Mouse (Mus musculus) midbrain, embryonic 11.5 days (tissue): ENCODE data around the gene Gpx1. TPM values are rescaled to one million over a fixed set of nuclear protein-coding genes. Genes with fewer than 3 reads are reported as not detected.

ENCODE experiments used
- ATAC-seq: fragments of 200-750 bp; cut with Nextera tagmentation; 2 replicates; pipeline ENCODE4 v1.8.0; 2017; ENCODE audit warnings: moderate TSS enrichment, moderate library complexity; ENCODE audit not compliant: low FRiP score
- DNase-seq: peaks from one replicate; pipeline ENCODE4 v3.0.0; 2015; ENCODE audit warnings: low spot score; ENCODE audit errors: missing footprints
- H3K27ac ChIP-seq: fragments of 300-500 bp; sonication (generic); 2 replicates; pipeline ENCODE4 v1.5.1; 2014; ENCODE audit warnings: low read depth, low read length
- H3K27me3 ChIP-seq: fragments of 300-500 bp; sonication (generic); 2 replicates; pipeline ENCODE4 v1.6.1; 2014; ENCODE audit warnings: mild to moderate bottlenecking, low read length, moderate library complexity, mixed read lengths; ENCODE audit not compliant: control insufficient read depth, insufficient read depth
- H3K36me3 ChIP-seq: fragments of 300-500 bp; sonication (generic); 2 replicates; pipeline ENCODE4 v1.6.1; 2014; ENCODE audit warnings: mild to moderate bottlenecking, low read length, moderate library complexity, mixed read lengths; ENCODE audit not compliant: control insufficient read depth, insufficient read depth
- H3K4me1 ChIP-seq: fragments of 300-500 bp; sonication (generic); 2 replicates; pipeline ENCODE4 v1.6.1; 2014; ENCODE audit warnings: low read length; ENCODE audit not compliant: control insufficient read depth, insufficient read depth
- H3K4me2 ChIP-seq: fragments of 300-500 bp; sonication (generic); 2 replicates; pipeline ENCODE4 v1.6.1; 2014; ENCODE audit warnings: mild to moderate bottlenecking, moderate library complexity
- H3K4me3 ChIP-seq: fragments of 300-500 bp; sonication (generic); 2 replicates; pipeline ENCODE4 v1.5.1; 2014; ENCODE audit warnings: low read depth, low read length
- H3K9ac ChIP-seq: fragments of 300-500 bp; sonication (generic); 2 replicates; pipeline ENCODE4 v1.6.1; 2014; ENCODE audit warnings: low read length
- H3K9me3 ChIP-seq: fragments of 300-500 bp; sonication (generic); 2 replicates; pipeline ENCODE4 v1.6.1; 2016; ENCODE audit warnings: low read length; ENCODE audit not compliant: control insufficient read depth
- WGBS: fragments of 180-500 bp; shearing (Covaris S2); extraction: QIAGEN DNeasy Blood & Tissue Kit; methylation state at CpG from one replicate; pipeline ENCODE4 v1.1.7; 2014; 5-methylcytosine and 5-hydroxymethylcytosine counted together
- polyA plus RNA-seq: library from polyadenylated mRNA; unstranded; fragments of >200 nt; fragmentation: Nextera tagmentation; extraction: Ambion mirVana; gene quantifications from 2 replicates; pipeline ENCODE4 v1.2.1, GENCODE M21; 2014

Gpx1 gene
- polyA plus RNA-seq, 1 experiment from 2014 or later, result 796 TPM

DNA sequence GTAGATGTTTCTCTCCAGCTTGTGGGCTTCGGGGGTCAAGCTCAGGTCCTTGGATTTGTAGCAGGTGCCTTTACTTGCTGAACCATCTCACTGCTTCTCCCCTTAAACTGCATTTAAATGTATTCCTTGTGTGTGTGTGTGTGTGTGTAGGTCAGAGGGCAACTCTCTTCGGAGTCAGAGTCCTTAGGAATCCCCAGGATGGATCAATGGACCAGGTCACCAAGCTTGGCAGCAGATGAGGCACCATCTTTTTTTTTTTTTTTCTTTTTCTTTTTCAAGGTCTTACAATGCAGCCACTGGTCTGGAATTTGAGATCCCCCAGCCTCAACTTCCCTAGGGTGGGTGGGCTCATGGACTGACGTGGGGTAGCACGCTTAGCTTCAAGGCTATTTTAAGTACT lies 5.8 kb downstream of the Gpx1 start:
- Histone ChIP-seq H3K27me3 (no peaks in the 10 kb centered on the region), H3K9ac (no peak overlapping the region), H3K36me3 (no peaks in the 10 kb centered on the region), H3K9me3 (no peaks in the 10 kb centered on the region), H3K27ac (no peak overlapping the region), H3K4me1 (peaks cover 18% of the 10 kb centered on the region), H3K4me2 (no peak overlapping the region), H3K4me3 (no peak overlapping the region)
- WGBS, result 81% methylated on average over 4 of the region's 4 CpGs
- DNase-seq (peak; percentile 75), ATAC-seq (no peak)

DNA sequence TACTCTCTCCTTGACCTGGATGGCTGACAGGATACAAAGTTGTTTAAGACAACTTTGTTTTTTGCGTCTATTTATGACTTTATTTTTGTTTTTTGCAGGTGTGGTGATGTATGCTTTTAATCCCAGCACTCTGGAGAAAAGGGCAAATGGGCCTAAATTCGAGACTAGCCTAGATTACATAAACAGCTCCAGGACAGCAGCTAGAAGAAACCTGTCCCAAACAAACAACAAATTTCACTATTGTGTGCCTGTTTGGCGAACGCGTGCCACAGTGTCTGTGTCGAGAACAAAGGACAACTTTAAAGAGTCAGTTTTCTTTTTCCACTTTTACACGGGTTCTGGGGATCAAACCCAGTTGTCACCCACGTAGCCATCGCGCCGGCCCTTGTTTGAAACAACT lies 8.3 kb downstream of the Gpx1 start:
- Histone ChIP-seq H3K9me3 (no peaks in the 10 kb centered on the region), H3K4me2 (peak overlapping the region; percentile 80), H3K9ac (peak overlapping the region; percentile 88), H3K27ac (peak overlapping the region; percentile 92), H3K4me1 (peaks cover 8% of the 10 kb centered on the region), H3K4me3 (peak overlapping the region; percentile 89), H3K36me3 (peaks cover 11% of the 10 kb centered on the region), H3K27me3 (no peaks in the 10 kb centered on the region)
- ATAC-seq, result peak; percentile 2; the same call in 1 of the 2 replicates
- no peak for DNase-seq
- WGBS, result 8% methylated on average over 11 of the region's 11 CpGs

DNA sequence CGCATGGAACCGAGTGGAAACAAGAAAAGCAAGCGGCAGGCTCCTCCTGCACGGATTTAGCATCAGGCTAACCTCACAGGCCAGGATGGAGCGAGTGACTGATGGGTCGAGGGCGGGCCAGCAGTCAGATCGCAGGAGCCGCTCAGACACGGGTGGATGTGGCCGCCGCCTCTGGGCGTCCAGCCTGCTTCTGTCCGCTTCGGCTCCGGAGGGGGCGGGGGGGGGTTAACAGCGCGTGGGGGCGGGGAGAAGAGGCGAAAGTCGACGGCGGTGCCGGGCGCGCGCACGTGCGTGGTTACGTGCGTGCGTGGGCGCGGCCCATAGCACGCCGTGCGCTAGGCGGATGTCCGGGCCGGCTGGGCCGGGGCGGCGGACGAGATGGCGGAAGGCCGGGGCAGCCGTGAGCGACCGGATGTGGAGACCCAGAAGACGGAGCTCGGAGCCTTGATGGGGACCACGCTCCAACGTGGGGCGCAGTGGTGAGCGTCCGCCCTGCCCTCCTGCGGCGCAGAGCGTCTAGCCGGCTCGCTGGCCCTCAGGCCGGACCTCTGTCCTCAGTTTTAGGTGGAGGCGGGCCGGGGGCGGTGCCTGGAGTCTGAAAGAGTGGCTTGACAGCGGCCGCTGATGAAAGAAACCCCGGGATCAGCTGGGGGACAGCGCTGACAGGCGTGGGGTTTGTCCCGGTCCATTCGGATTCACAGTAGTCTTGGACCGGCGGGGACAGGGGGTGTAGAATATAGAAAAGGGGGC lies 9.0 kb downstream of the Gpx1 start, which contains the start of gene Usp4:
Usp4 (plus strand) TSS at position 314 of the 750 bp plus-strand sequence.
- Histone ChIP-seq H3K4me3 (peak within 1 kb of the TSS; percentile 89), H3K36me3 (peaks cover 17% of the 10 kb centered on the region), H3K4me2 (peak within 1 kb of the TSS; percentile 80), H3K27ac (peak within 1 kb of the TSS; percentile 92), H3K4me1 (peaks cover 8% of the 10 kb centered on the region), H3K9me3 (no peaks in the 10 kb centered on the region), H3K27me3 (no peaks in the 10 kb centered on the region), H3K9ac (peak within 1 kb of the TSS; percentile 88)
- ATAC-seq, result peak; percentile 96
- WGBS, result under 1% methylated on average over 74 of the region's 75 CpGs
- DNase-seq, result peak; percentile 99

DNA sequence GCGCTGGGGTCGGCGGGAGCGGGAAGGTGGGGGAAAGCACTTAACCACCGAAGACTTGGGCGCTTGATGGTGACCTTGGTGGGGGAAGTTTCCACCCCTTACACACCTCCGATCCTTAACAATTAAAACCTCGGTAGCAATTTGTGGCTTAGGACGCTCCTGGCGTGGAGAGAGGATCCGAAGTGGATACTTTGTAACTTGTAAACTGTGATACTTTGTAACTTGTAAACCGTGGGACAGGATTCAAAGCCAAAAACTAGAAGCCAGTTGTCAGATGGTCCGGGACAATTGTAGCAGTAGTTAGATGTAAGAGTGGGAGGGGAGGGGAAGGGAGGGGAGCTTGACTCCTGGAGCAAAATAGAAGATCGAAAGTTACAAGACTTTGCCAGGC lies 9.6 kb downstream of the Gpx1 start:
- WGBS, result 9% methylated on average over 14 of the region's 14 CpGs
- ATAC-seq, result no peak

DNA sequence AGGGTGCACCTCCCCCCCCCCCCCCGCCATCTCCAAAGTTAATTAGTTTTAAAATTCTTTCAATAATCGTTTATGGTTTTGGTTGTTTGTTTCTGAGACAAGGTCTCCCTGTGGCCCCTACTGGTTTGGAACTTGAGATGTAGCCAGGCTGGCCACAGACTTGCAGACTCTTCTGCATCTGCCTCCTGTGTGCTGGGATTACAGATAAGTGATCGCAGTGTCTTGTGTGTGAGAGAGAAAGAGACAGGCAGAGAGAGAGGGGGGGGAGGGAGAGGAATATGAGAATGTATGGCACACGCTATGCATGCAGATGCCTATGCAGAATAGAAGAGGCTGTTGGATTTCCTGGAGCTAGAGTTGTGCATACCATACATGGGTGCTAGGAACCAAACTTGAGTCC lies 11.0 kb downstream of the Gpx1 start:
- H3K27ac ChIP-seq, result no peak overlapping the region
- no peak for ATAC-seq
- H3K4me2 ChIP-seq, result no peak overlapping the region
- peaks cover 8% of the 10 kb centered on the region for H3K4me1 ChIP-seq
- no peak overlapping the region for H3K4me3 ChIP-seq
- no peaks in the 10 kb centered on the region for H3K9me3 ChIP-seq
- H3K27me3 ChIP-seq, result no peaks in the 10 kb centered on the region
- peaks cover 17% of the 10 kb centered on the region for H3K36me3 ChIP-seq
- 92% methylated on average over 4 of the region's 4 CpGs for WGBS
- no peak overlapping the region for H3K9ac ChIP-seq
- DNase-seq, result no peak

More for the DNA sequence above, 9.6 kb downstream of the Gpx1 start:
- H3K4me1 ChIP-seq, result peaks cover 8% of the 10 kb centered on the region
- DNase-seq, result no peak
- peak overlapping the region; percentile 89 for H3K4me3 ChIP-seq
- no peaks in the 10 kb centered on the region for H3K27me3 ChIP-seq
- H3K9me3 ChIP-seq, result no peaks in the 10 kb centered on the region
- peak overlapping the region; percentile 92; the same call in 1 of the 2 replicates for H3K27ac ChIP-seq
- H3K4me2 ChIP-seq, result peak overlapping the region; percentile 80
- peaks cover 17% of the 10 kb centered on the region for H3K36me3 ChIP-seq
- peak overlapping the region; percentile 88 for H3K9ac ChIP-seq

DNA sequence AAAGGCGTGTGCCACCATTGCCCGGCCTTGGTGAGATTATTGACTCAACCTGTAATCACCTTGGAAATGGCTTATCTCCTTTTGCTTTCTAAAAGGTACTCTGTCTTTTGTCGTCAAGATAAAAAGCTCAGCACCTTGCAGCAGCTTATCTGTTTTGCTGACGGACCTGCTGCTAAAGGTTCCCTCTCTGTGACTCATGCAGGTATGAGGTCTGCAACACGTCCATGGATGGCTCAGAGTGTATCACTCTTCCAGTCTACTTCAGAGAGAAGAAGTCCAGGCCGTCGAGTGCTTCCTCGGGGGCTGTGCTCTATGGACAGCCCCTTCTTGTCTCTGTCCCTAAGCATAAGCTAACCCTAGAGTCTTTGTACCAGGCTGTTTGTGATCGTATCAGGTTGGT lies 39.5 kb downstream of the Gpx1 start:
- H3K9me3 ChIP-seq, result no peaks in the 10 kb centered on the region
- no peak overlapping the region for H3K27ac ChIP-seq
- no peak overlapping the region for H3K9ac ChIP-seq
- no peak overlapping the region for H3K4me2 ChIP-seq
- H3K4me1 ChIP-seq, result no peaks in the 10 kb centered on the region
- ATAC-seq, result no peak
- DNase-seq, result no peak
- peaks cover 32% of the 10 kb centered on the region for H3K36me3 ChIP-seq
- no peak overlapping the region for H3K4me3 ChIP-seq
- WGBS, result 93% methylated on average over 9 of the region's 9 CpGs
- H3K27me3 ChIP-seq, result no peaks in the 10 kb centered on the region

DNA sequence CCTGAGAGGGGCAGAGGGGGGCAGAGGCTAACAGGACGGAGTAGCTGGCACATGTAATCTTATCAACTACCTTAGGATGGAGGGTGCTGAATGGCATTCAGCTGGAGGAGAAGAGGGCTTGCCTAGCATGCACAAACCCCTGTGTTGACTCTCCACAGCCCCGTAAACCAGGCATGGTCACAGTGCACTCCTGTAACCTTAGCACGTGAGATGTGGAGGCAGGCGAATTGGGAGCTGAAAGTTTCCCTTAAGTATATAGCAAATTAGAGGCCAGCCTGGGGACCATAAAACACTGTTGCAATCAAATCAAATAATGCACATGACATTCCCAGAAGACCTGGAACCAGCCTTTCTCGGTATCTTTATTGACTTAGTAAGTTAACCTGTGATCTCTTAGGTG lies 40.0 kb downstream of the Gpx1 start:
- no peak for ATAC-seq
- H3K36me3 ChIP-seq, result peaks cover 27% of the 10 kb centered on the region
- 96% methylated on average over 5 of the region's 5 CpGs for WGBS

DNA sequence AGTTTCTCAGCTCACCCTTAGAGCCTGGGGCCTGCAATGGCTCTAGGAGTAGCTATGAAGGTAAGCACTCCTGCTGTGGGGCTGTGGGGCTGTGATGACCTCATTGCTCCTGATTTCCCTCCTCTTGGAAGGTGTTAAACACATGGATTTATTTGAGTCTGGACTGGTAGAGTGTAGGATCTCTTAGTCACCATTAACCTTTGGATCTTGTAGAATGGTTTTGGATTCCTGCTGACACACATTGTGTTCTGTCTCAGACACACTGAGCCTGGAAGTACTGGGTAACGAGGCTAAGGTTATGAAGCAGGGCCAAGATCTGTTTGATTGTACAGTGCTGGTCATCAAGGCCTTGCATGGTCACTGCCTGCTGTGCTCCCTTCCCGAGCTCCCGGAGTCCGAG lies 40.6 kb downstream of the Gpx1 start:
- H3K36me3 ChIP-seq, result peaks cover 26% of the 10 kb centered on the region
- H3K27me3 ChIP-seq, result no peaks in the 10 kb centered on the region
- no peak overlapping the region for H3K4me2 ChIP-seq
- no peaks in the 10 kb centered on the region for H3K4me1 ChIP-seq
- ATAC-seq (no peak), DNase-seq (no peak)
- H3K9me3 ChIP-seq, result no peaks in the 10 kb centered on the region
- no peak overlapping the region for H3K9ac ChIP-seq
- H3K4me3 ChIP-seq, result no peak overlapping the region
- WGBS, result 95% methylated on average over 4 of the region's 4 CpGs
- H3K27ac ChIP-seq, result no peak overlapping the region

More for the DNA sequence above, 40.0 kb downstream of the Gpx1 start:
- Histone ChIP-seq H3K27me3 (no peaks in the 10 kb centered on the region), H3K9ac (no peak overlapping the region), H3K27ac (no peak overlapping the region), H3K4me3 (no peak overlapping the region), H3K4me1 (no peaks in the 10 kb centered on the region), H3K9me3 (no peaks in the 10 kb centered on the region), H3K4me2 (no peak overlapping the region)
- no peak for DNase-seq

DNA sequence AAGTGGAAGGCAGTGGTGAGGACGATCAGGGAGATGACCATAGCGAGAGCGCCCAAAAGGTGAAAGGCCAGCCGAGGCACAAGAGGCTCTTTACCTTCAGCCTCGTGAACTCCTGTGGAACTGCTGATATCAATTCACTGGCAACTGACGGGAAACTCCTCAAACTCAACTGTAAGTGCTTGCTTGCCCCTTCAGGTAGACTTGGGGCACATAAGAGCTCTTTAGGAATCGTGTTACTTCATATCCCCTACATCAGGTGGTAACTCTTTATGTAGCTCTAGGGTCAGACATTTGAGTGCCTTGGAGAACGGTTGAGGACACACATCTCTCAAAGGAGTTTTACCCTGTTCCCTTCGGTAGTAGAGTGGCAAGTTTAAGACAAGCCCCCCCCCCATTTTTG lies 42.7 kb downstream of the Gpx1 start:
- WGBS, result 96% methylated on average over 9 of the region's 9 CpGs
- DNase-seq (no peak), ATAC-seq (no peak)
- Histone ChIP-seq H3K36me3 (peaks cover 20% of the 10 kb centered on the region), H3K4me1 (no peaks in the 10 kb centered on the region), H3K27ac (no peak overlapping the region), H3K4me3 (no peak overlapping the region), H3K4me2 (no peak overlapping the region), H3K9me3 (no peaks in the 10 kb centered on the region), H3K9ac (no peak overlapping the region), H3K27me3 (no peaks in the 10 kb centered on the region)
